Mouse (Mus musculus) bone marrow, adult 2 months (tissue): Measurements from ENCODE around the gene Auts2.

Experiments
- CTCF ChIP-seq: fragments of 200-500 bp; IDR thresholded peaks from 2 replicates; pipeline ENCODE4 v1.5.1; 2011; ENCODE audit warnings: low read length, control low read depth; ENCODE audit not compliant: control insufficient read depth, insufficient read depth
- POLR2A ChIP-seq: fragments of 200-500 bp; IDR thresholded peaks from 2 replicates; pipeline ENCODE4 v1.6.1; 2011; ENCODE audit warnings: low read depth, mild to moderate bottlenecking, control low read depth, low read length, borderline replicate concordance; ENCODE audit not compliant: control insufficient read depth

- TF ChIP-seq POLR2A (no peak), CTCF (no peak)
These were observed 1084.4 kb downstream of the Auts2 start for GRCm38 (mm10) chr5:131458700-131459099.
